In genomic region chr2:147895691-147896090, GRCm38 (mm10) we compare ENCODE assay signal across 8 mouse cellular contexts.
A peak's percentile ranks its signal among the peaks of the same experiment; 100 is the strongest.
DNase-seq lines count a peak whose midpoint lies in the region; ATAC-seq lines count a peak whose summit lies in the region.

No protein-coding gene starts in this region.

- peaks cover 60% of the 10 kb centered on the region for H3K27me3 ChIP-seq in midbrain, embryonic 10.5 days (ENCODE audit: low read depth, poor library complexity, severe bottlenecking)
- peaks cover 11% of the 10 kb centered on the region for H3K27me3 ChIP-seq in midbrain, embryonic 16.5 days (ENCODE audit: control insufficient read depth, insufficient read depth, low read depth, low read length)
- peaks cover 57% of the 10 kb centered on the region for H3K27me3 ChIP-seq in hindbrain, embryonic 12.5 days
- H3K27me3 ChIP-seq in limb, embryonic 10.5 days (ENCODE audit: low read depth, poor library complexity, severe bottlenecking) = no peaks in the 10 kb centered on the region
- peaks cover 26% of the 10 kb centered on the region for H3K27me3 ChIP-seq in neural tube, embryonic 11.5 days (ENCODE audit: control insufficient read depth, insufficient read depth, low read length)

- no peak overlapping the region for H3K9ac ChIP-seq in midbrain, embryonic 16.5 days (ENCODE audit: low read depth, low read length)
- no peak overlapping the region for H3K9ac ChIP-seq in hindbrain, embryonic 12.5 days
- H3K9ac ChIP-seq in neural tube, embryonic 11.5 days (ENCODE audit: low read length) = no peak overlapping the region

- DNase-seq in midbrain, embryonic 10.5 days (ENCODE audit: low spot score) = peak; percentile 55
- peak; percentile 48 to 83 for DNase-seq in adrenal gland, adult (ENCODE audit: inconsistent age in 2 of 2, low spot score in 1 of 2)
- peak; percentile 84 for DNase-seq in embryo, embryonic 10 days (ENCODE audit: low spot score)
- DNase-seq in limb, embryonic 10.5 days (ENCODE audit: low spot score) = peak; percentile 69
- DNase-seq in neural tube, embryonic 11.5 days (ENCODE audit: low spot score) = peak; percentile 52

- no peak overlapping the region for H3K4me3 ChIP-seq in midbrain, embryonic 10.5 days
- no peak overlapping the region for H3K4me3 ChIP-seq in midbrain, embryonic 16.5 days (ENCODE audit: low read depth, low read length)
- no peak overlapping the region for H3K4me3 ChIP-seq in hindbrain, embryonic 12.5 days
- H3K4me3 ChIP-seq in limb, embryonic 10.5 days = no peak overlapping the region
- H3K4me3 ChIP-seq in neural tube, embryonic 11.5 days (ENCODE audit: low read depth, low read length) = no peak overlapping the region

- 2% methylated on average over 1 of the region's 1 CpGs for WGBS in midbrain, embryonic 10.5 days
- 0% methylated on average over 1 of the region's 1 CpGs for WGBS in midbrain, embryonic 16.5 days
- WGBS in hindbrain, embryonic 12.5 days = 0% methylated on average over 1 of the region's 1 CpGs
- WGBS in limb, embryonic 10.5 days = 0% methylated on average over 1 of the region's 1 CpGs
- WGBS in neural tube, embryonic 11.5 days = 0% methylated on average over 1 of the region's 1 CpGs

- H3K9me3 ChIP-seq in midbrain, embryonic 10.5 days (replicated peaks) = no peaks in the 10 kb centered on the region
- no peaks in the 10 kb centered on the region for H3K9me3 ChIP-seq in midbrain, embryonic 16.5 days (replicated peaks; ENCODE audit: control insufficient read depth, low read length, poor library complexity, severe bottlenecking)
- no peaks in the 10 kb centered on the region for H3K9me3 ChIP-seq in hindbrain, embryonic 12.5 days (replicated peaks)
- no peaks in the 10 kb centered on the region for H3K9me3 ChIP-seq in limb, embryonic 10.5 days (replicated peaks)
- H3K9me3 ChIP-seq in neural tube, embryonic 11.5 days (ENCODE audit: control insufficient read depth, low read length) = no peaks in the 10 kb centered on the region

- no peak overlapping the region for H3K27ac ChIP-seq in midbrain, embryonic 10.5 days (replicated peaks)
- H3K27ac ChIP-seq in midbrain, embryonic 16.5 days (ENCODE audit: low read length) = no peak overlapping the region
- H3K27ac ChIP-seq in hindbrain, embryonic 12.5 days = no peak overlapping the region
- H3K27ac ChIP-seq in limb, embryonic 10.5 days = no peak overlapping the region
- no peak overlapping the region for H3K27ac ChIP-seq in neural tube, embryonic 11.5 days (ENCODE audit: low read depth, low read length)

- H3K36me3 ChIP-seq in midbrain, embryonic 10.5 days = no peaks in the 10 kb centered on the region
- no peaks in the 10 kb centered on the region for H3K36me3 ChIP-seq in midbrain, embryonic 16.5 days (ENCODE audit: control insufficient read depth, insufficient read depth, low read length)
- no peaks in the 10 kb centered on the region for H3K36me3 ChIP-seq in hindbrain, embryonic 12.5 days
- no peaks in the 10 kb centered on the region for H3K36me3 ChIP-seq in limb, embryonic 10.5 days
- no peaks in the 10 kb centered on the region for H3K36me3 ChIP-seq in neural tube, embryonic 11.5 days (ENCODE audit: control insufficient read depth, insufficient read depth, low read length)

- no peak for ATAC-seq in midbrain, embryonic 16.5 days
- peak; percentile 58; the same call in 1 of the 2 replicates for ATAC-seq in hindbrain, embryonic 12.5 days (ENCODE audit: low FRiP score)
- ATAC-seq in neural tube, embryonic 11.5 days (ENCODE audit: insufficient read depth, low FRiP score, low TSS enrichment) = peak; percentile 59; the same call in 1 of the 2 replicates
- no peak for ATAC-seq in activated CD4-positive, CD25-positive, alpha-beta regulatory T cell, adult 4 months

- H3K4me2 ChIP-seq in midbrain, embryonic 16.5 days (ENCODE audit: low read length) = no peak overlapping the region
- H3K4me2 ChIP-seq in hindbrain, embryonic 12.5 days (replicated peaks) = no peak overlapping the region
- H3K4me2 ChIP-seq in neural tube, embryonic 11.5 days (ENCODE audit: low read depth) = no peak overlapping the region

- H3K4me1 ChIP-seq in midbrain, embryonic 10.5 days = no peaks in the 10 kb centered on the region
- H3K4me1 ChIP-seq in midbrain, embryonic 16.5 days (ENCODE audit: control insufficient read depth, insufficient read depth, low read length) = no peaks in the 10 kb centered on the region
- H3K4me1 ChIP-seq in hindbrain, embryonic 12.5 days = no peaks in the 10 kb centered on the region
- H3K4me1 ChIP-seq in limb, embryonic 10.5 days = no peaks in the 10 kb centered on the region
- no peaks in the 10 kb centered on the region for H3K4me1 ChIP-seq in neural tube, embryonic 11.5 days (ENCODE audit: control insufficient read depth, insufficient read depth, low read length)

Comparison
In these comparisons a context has a peak if more than half of its experiments do, and no peak if none do; other contexts are left out.
1. ATAC-seq: peak in hindbrain, embryonic 12.5 days (single experiment) and neural tube, embryonic 11.5 days (single experiment); none in midbrain, embryonic 16.5 days (single experiment) and activated CD4-positive, CD25-positive, alpha-beta regulatory T cell, adult 4 months (single experiment).
2. Peak in every context shown above with its lines, with median percentiles within 50 percentile points of each other: DNase-seq.